In genomic region chr5:90777621-90778020, GRCm38 (mm10) we compare ENCODE assay signal across 21 mouse cellular contexts. TPM values are rescaled to one million over a fixed set of nuclear protein-coding genes. Genes with fewer than 3 reads are reported as not detected.
"Had no signal": no experiment of that assay in that cellular context is flagged by ENCODE, and none has a peak within 500 bp of the region (broad histone marks: within the 10 kb centered on the region; RNA-seq: fewer than 3 reads in every experiment).

No protein-coding gene starts in this region.

- H3K4me1 ChIP-seq: midbrain, embryonic 13.5 days; midbrain, embryonic 15.5 days; neural tube, embryonic 12.5 days had no signal

- DNase-seq: lung, adult 2 months; lung, postnatal 14 days; lung, postnatal 36 days; right cerebral cortex, postnatal 14 days; thymus, adult 2 months; thymus, postnatal 25 days; thymus, postnatal 4 days had no signal

- H3K36me3 ChIP-seq: lung, embryonic 15.5 days; midbrain, embryonic 13.5 days; midbrain, embryonic 15.5 days; neural tube, embryonic 12.5 days; stomach, embryonic 15.5 days had no signal

- H3K4me3 ChIP-seq: lung, embryonic 15.5 days; megakaryocyte, embryonic 14.5 days; midbrain, embryonic 13.5 days; midbrain, embryonic 15.5 days; neural tube, embryonic 12.5 days; stomach, embryonic 15.5 days had no signal

- H3K27me3 ChIP-seq: lung, embryonic 15.5 days; megakaryocyte, embryonic 14.5 days; midbrain, embryonic 13.5 days; midbrain, embryonic 15.5 days; neural tube, embryonic 12.5 days; stomach, embryonic 15.5 days had no signal

- H3K27ac ChIP-seq: lung, embryonic 15.5 days; macrophage; midbrain, embryonic 13.5 days; midbrain, embryonic 15.5 days; neural tube, embryonic 12.5 days; stomach, embryonic 15.5 days; stomach, postnatal 0 days had no signal

- H3K9me3 ChIP-seq: lung, embryonic 15.5 days; megakaryocyte, embryonic 14.5 days; midbrain, embryonic 13.5 days; midbrain, embryonic 15.5 days; neural tube, embryonic 12.5 days; stomach, embryonic 15.5 days had no signal

- ATAC-seq: lung, postnatal 0 days; midbrain, embryonic 13.5 days; midbrain, embryonic 15.5 days had no signal

- H3K9ac ChIP-seq: lung, embryonic 15.5 days; midbrain, embryonic 13.5 days; midbrain, embryonic 15.5 days; neural tube, embryonic 12.5 days; stomach, embryonic 15.5 days had no signal

- H3K4me2 ChIP-seq: lung, embryonic 15.5 days; midbrain, embryonic 11.5 days; midbrain, embryonic 13.5 days; midbrain, embryonic 15.5 days; neural tube, embryonic 12.5 days; stomach, embryonic 15.5 days had no signal

RNA-seq across cellular contexts. Expression of gene Cxcl3, which starts 8.3 kb away (rescaled TPM):
- polyA plus RNA-seq: midbrain, embryonic 11.5 days; midbrain, embryonic 13.5 days; midbrain, embryonic 15.5 days; neural tube, embryonic 12.5 days; neural tube, embryonic 14.5 days; stomach, embryonic 15.5 days; testis, adult 2 months had no signal

RNA-seq across cellular contexts. Expression of gene Ppbp, which starts 9.3 kb away (rescaled TPM):
- polyA plus RNA-seq: neural tube, embryonic 14.5 days had no signal

RNA-seq across cellular contexts. Expression of gene Cxcl15, which starts 16.7 kb away (rescaled TPM):
- polyA plus RNA-seq: macrophage; midbrain, embryonic 11.5 days; midbrain, embryonic 13.5 days; midbrain, embryonic 15.5 days; midbrain, postnatal 0 days; neural tube, embryonic 12.5 days; neural tube, embryonic 14.5 days; spleen, adult 2 months; testis, adult 2 months had no signal

RNA-seq across cellular contexts. Expression of gene Cxcl5, which starts 18.5 kb away (rescaled TPM):
- polyA plus RNA-seq: lung, embryonic 15.5 days; midbrain, embryonic 13.5 days; neural tube, embryonic 12.5 days; testis, adult 2 months had no signal
